Mouse (Mus musculus) thymus, postnatal 4 days (tissue): ENCODE measurements around the gene Noa1.

ENCODE experiments used
- DNase-seq: peaks from one replicate; pipeline ENCODE4 v3.0.0; 2021

The Noa1 gene

DNA sequence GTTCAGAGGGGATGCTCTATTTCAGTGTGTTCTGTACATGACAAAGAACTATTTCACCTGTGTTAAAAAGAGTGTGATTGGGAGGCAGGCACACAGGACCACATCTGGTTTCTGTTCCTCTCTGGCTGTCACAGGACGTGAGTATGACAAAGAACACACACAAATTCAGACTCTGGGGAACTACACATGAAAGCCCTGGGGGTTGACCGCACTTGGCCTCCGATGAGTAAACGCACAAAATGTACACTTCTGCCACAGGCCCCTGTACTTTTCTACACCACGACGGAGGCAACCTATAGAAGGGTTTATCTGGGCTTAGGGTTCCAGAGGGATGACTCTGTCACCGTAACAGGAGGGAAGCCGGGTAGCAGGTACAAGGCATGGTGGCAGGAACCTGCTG is 20.2 kb downstream of the Noa1 start:
- DNase-seq = no peak

DNA sequence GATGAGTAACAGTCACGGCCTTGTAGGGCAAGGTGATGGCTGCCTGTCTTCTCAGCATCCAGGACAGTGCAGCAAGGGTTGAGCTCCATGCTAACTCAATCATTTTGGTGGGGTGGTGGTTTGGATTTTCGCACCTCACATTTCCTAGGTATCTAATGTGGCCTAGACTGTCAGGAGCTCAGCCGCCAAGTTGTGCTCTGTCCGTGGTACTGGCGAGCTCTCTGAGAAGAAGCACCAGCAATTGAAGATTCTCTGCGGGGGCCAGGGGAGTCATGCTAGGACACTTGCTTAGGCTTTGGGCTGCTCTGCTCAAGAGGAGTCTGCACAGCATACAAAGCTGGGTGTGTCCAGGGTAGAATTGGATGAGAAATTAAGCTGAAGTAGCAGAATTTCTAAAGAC is 22.0 kb downstream of the Noa1 start:
- DNase-seq = no peak

GRCm38 (mm10) chr5:77286904-77287303 is 23.0 kb downstream of the Noa1 start:
- DNase-seq = no peak

GRCm38 (mm10) chr5:77285685-77286084 is 24.2 kb downstream of the Noa1 start:
- DNase-seq = no peak

DNA sequence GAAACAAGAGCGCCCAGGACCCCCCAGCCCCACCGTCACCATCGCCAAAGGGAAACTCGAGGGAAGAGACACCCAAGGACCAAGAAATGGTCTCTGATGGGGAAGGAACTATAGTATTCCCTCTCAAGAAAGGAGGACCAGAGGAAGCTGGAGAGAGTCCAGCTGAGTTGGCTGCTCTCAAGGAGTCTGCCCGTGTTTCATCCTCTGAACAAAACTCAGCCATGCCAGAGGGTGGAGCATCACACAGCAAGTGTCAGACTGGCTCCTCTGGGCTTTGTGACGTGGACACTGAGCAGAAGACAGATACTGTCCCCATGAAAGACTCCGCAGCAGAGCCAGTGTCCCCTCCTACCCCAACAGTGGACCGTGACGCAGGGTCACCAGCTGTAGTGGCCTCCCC is 27.6 kb downstream of the Noa1 start:
- DNase-seq = no peak

GRCm38 (mm10) chr5:77281518-77282174 is 28.2 kb downstream of the Noa1 start:
- no peak for DNase-seq

GRCm38 (mm10) chr5:77277204-77277603 is 32.7 kb downstream of the Noa1 start:
- DNase-seq = no peak

DNA sequence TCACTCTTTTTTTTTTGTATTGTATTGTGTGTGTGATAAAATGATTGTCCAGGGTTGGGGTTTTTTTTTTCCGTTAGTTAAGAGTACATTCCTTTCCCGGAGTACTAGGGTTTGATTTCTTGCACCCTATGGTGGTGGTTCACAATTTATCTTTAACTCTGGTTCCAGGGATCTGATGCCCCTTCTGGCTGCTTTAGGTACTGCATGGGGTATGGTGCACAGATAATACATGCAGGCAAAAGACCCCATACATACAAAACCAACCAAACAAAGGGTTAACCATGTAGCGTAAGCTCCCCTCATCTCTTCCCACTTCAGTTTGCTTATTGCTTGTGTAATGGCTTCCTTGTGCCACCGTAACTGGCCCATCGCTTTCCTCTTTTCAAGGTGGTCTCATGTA is 33.9 kb downstream of the Noa1 start:
- DNase-seq = peak; percentile 85

DNA sequence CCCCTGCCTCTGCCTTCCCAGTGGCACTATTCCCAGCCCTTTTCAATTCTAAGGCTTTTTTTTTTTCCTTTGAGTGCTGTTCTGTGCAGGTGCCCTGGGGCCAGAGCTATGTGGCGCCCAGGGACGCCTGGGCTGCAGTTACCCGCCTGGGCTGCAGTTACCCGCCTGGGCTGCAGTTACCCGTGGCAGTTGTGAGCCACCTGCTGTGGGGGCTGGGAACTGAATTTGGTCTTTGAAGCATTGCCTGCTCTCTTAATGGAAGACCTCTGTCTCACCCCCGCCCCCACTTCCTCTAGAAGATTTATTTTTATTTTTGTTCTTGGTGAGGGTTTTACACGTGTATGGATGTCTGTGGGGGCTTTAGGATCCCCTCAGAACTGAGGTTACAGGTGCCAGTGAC is 36.7 kb downstream of the Noa1 start:
- DNase-seq = peak; percentile 77

GRCm38 (mm10) chr5:77269399-77269798 is 40.5 kb downstream of the Noa1 start:
- peak; percentile 60 for DNase-seq

- no peak for DNase-seq
Measured at GRCm38 (mm10) chr5:77267957-77268624, 41.8 kb downstream of the Noa1 start.

GRCm38 (mm10) chr5:77267441-77267840 is 42.4 kb downstream of the Noa1 start:
- no peak for DNase-seq

DNA sequence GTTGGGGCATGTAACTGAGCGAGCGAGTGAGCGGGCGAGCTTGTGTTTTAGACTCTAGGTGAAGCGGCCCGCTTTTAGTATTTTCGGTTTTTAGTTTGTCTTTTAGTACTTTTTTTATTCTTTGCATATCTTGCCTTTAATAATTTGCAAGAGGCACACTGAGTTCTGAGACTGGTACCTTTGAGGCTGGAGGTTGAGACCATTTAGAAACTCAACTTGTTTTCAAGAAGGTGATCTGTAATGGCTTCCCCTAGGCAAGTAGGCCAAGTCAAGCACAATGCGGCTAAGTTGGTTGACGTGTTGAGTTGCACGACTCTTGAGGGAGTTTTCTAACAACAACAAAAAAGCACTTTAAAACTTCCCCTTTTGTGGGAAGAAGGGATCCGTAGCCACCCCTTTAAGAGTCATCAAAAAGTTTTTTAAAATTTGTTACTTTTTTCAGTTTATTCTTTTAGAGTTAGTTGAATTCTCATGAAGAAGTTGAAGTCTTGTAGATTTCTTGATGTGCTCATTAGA is 42.9 kb downstream of the Noa1 start:
- DNase-seq = peak; percentile 34

DNA sequence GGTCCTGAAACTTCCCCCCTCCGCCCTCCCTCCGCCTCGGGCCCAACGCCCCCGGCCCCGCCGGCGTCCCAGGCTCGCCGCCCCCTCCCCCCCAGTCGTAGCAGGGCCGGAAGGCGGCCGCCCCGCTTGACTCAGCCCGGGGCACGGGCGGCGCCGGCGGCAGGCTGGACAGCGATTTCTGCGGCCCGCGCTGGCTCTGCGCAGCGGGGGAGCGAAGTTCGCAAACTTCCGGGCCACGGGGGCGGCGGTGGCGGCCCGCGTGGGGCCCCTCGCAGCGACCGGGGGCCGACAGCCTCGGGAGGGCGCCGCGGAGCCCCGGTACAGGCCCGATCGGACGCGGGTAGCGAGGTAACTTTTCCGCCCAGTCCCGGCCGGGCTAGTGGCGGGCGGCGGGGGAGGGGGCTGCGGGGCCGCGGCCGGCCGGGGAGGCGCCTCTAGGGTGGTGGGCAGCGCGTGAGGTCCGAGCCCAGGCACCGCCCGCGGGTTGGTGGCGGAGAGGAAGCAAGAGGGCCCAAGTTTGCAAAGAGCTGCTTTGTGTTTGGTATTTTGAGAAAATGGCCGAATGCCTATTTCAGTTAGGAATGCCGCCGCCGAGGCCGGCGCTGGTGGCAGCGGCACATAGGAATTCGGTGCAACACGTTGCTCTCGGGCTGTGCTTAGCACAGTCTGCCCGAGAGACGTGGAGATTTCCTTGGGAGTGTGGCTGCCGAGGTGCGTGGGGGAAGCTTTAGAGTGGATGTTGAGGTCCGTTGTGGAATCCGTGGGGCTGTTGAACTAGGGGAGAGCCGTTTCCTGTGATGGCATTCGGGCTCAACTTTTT is 43.6 kb downstream of the Noa1 start:
- DNase-seq = peak; percentile 80

- peak; percentile 82 for DNase-seq
Measured at GRCm38 (mm10) chr5:77265671-77266065, 44.2 kb downstream of the Noa1 start.

GRCm38 (mm10) chr5:77265081-77265670 is 44.7 kb downstream of the Noa1 start, which contains the start of gene Rest:
Rest (plus strand) TSS chr5:77265491.
- DNase-seq = peak; percentile 89

- DNase-seq = no peak
Measured at GRCm38 (mm10) chr5:77262105-77262504, 47.8 kb downstream of the Noa1 start.

DNA sequence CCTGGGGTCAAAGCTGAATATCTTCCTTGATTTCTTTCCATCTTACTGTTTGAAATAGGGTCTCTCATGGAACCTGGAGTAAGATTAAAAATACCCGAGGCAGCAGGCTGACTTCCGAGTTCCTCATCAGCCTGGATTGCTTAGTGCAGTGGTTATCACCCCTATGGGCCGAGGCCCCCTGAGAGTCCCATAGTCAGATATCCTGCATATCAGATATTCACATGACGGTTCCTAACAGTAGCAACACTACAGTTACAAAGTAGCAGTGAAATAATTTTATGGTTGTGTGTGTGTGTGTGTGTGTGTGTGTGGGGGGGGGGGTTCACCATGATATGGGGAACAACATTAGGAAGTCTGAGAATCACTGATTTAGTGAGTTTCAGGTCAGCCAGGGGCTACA is 48.7 kb downstream of the Noa1 start:
- DNase-seq = no peak

DNA sequence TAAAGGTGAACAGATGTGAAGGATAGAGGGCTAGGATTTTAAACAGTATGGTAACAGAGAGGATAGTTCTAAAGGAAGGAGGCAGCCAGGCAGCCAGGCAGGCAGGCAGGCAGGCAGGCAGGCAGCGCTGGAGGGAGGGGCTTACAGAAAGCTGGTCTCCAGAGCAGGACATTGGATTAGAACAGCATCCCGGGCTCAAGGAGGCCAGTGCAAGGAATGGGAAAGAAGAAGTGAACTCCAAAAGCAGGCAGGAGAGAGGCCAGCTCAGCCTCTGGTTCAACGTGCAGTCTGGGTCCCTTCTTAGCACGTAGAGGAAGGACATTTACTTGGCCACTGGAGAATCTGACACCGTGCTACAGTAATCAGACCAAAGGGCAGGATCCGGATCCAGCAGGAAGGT is 49.7 kb downstream of the Noa1 start:
- DNase-seq = no peak

- DNase-seq = no peak
Measured at GRCm38 (mm10) chr5:77259315-77259714, 50.6 kb downstream of the Noa1 start.

DNA sequence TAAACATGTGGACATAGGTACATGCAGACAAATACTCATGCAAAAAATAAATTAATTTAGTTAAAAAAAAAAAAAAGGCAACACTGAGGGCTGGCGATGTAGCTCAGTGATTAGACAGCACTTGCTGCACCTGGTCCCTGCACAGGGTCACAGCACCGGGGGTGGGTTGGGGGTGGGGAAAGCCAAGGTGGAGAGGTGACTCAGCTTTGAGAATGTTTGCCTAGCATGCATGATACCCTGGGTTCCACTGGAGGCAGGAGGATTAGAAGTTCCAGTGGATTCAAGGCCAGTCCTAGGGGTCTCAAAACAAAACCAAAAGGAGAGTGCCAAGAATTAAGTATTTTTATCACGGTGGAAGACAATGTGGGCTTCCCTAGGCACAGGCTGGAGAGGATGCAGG is 52.3 kb downstream of the Noa1 start:
- no peak for DNase-seq

DNA sequence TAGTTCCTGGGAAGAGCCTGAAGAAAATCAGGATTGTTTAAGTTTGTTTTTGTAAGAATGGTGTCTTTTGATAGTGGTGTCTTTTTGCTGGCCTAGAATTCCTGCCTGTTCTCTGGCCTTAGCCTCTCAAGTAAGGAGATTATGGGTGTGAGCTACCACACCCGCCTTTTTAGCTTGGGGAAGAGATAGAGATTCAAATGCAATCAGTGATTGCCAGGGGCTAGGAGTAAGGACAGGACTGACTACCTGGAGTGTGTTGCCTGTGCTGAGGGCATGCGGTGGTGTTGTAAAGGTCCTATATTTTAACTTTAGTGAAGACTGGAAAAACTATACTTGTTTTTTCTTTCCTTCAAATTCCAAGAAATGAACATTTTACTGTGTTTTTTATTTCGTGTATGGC is 55.5 kb downstream of the Noa1 start:
- no peak for DNase-seq

DNA sequence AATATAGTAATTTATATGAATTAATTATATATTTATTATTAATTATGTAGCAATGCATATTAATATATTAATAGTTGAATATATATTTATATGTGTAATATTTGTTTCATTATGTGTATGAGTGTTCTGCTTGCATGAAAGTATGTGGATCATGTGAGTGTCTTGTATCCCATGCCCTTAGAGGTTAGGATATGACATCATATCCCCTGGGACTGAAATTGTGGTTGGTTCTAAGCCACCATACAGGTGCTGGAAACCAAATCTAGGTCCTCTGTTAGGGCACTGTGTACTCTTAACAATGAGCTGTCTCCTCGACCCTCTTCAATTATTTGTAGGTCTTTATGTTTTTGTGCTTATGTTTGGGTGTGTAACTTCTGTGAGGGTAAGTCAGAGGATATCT is 56.7 kb downstream of the Noa1 start:
- DNase-seq = no peak
